Mouse (Mus musculus) megakaryocyte, embryonic 14.5 days (primary cell): ENCODE results near the gene Mylpf.

Experiments
- FLI1 ChIP-seq: IDR thresholded peaks from 2 replicates; pipeline ENCODE4 v1.6.1; 2012; ENCODE audit warnings: low read length, inconsistent platforms, mixed read lengths
- GATA1 ChIP-seq: IDR thresholded peaks from 3 replicates; pipeline ENCODE4 v1.6.1; 2012; ENCODE audit warnings: mixed read lengths, low read length, inconsistent platforms, borderline replicate concordance

GRCm38 (mm10) chr7:127190672-127191071 lies 18.0 kb upstream of the Mylpf start:
- TF ChIP-seq GATA1 (no peak), FLI1 (no peak)
